In genomic region chr1:88739546-88739945, GRCm38 (mm10) we compare ENCODE assay signal across 18 mouse cellular contexts.
"Had no signal": no experiment of that assay in that cellular context is flagged by ENCODE, and none has a peak within 500 bp of the region (broad histone marks: within the 10 kb centered on the region; RNA-seq: fewer than 3 reads in every experiment).

No protein-coding gene starts in this region.

- DNase-seq: kidney, postnatal 10 days; kidney, postnatal 36 days; left cerebral cortex, postnatal 4 days; liver, postnatal 0 days; retina, postnatal 1 day; thymus, adult 18-20 months; thymus, postnatal 4 days had no signal

- H3K36me3 ChIP-seq: limb, embryonic 12.5 days; limb, embryonic 15.5 days; midbrain, embryonic 12.5 days; midbrain, embryonic 15.5 days; neural tube, embryonic 12.5 days; neural tube, embryonic 15.5 days had no signal

- H3K27me3 ChIP-seq: limb, embryonic 12.5 days; limb, embryonic 15.5 days; midbrain, embryonic 12.5 days; midbrain, embryonic 15.5 days; neural tube, embryonic 12.5 days; neural tube, embryonic 15.5 days had no signal

- H3K9me3 ChIP-seq: limb, embryonic 12.5 days; limb, embryonic 15.5 days; midbrain, embryonic 12.5 days; midbrain, embryonic 15.5 days; neural tube, embryonic 12.5 days; neural tube, embryonic 15.5 days had no signal

- H3K9ac ChIP-seq: limb, embryonic 12.5 days; limb, embryonic 15.5 days; liver, embryonic 14.5 days; liver, postnatal 0 days; lung, embryonic 14.5 days; midbrain, embryonic 12.5 days; midbrain, embryonic 15.5 days; neural tube, embryonic 12.5 days; neural tube, embryonic 15.5 days had no signal

- H3K4me1 ChIP-seq: limb, embryonic 12.5 days; limb, embryonic 15.5 days; midbrain, embryonic 12.5 days; midbrain, embryonic 15.5 days; neural tube, embryonic 12.5 days; neural tube, embryonic 15.5 days had no signal

- H3K4me3 ChIP-seq: limb, embryonic 12.5 days; limb, embryonic 15.5 days; midbrain, embryonic 12.5 days; midbrain, embryonic 15.5 days; neural tube, embryonic 12.5 days; neural tube, embryonic 15.5 days had no signal

- H3K27ac ChIP-seq: limb, embryonic 12.5 days; limb, embryonic 15.5 days; liver, embryonic 14.5 days; macrophage; midbrain, embryonic 12.5 days; midbrain, embryonic 15.5 days; neural tube, embryonic 12.5 days; neural tube, embryonic 15.5 days had no signal

- H3K4me2 ChIP-seq: limb, embryonic 12.5 days; limb, embryonic 15.5 days; liver, embryonic 11.5 days; lung, embryonic 14.5 days; midbrain, embryonic 12.5 days; midbrain, embryonic 15.5 days; neural tube, embryonic 12.5 days; neural tube, embryonic 15.5 days had no signal

- ATAC-seq: liver, postnatal 0 days; lung, postnatal 0 days; midbrain, embryonic 15.5 days had no signal
